Mouse (Mus musculus) hindbrain, embryonic 13.5 days (tissue): Measurements from ENCODE around the gene Rrp1. TPM values are rescaled to one million over a fixed set of nuclear protein-coding genes. Genes with fewer than 3 reads are reported as not detected.

ENCODE experiments used
- ATAC-seq: fragments of 200-750 bp; cut with Nextera tagmentation; 2 replicates; pipeline ENCODE4 v1.8.0; 2017; ENCODE audit warnings: moderate TSS enrichment; ENCODE audit not compliant: low FRiP score
- H3K27ac ChIP-seq: fragments of 300-500 bp; sonication (generic); 2 replicates; pipeline ENCODE4 v1.5.1; 2015; ENCODE audit warnings: inconsistent platforms, mild to moderate bottlenecking, moderate library complexity
- H3K27me3 ChIP-seq: fragments of 300-500 bp; sonication (generic); 2 replicates; pipeline ENCODE4 v1.6.1; 2015; ENCODE audit warnings: mild to moderate bottlenecking, inconsistent platforms
- H3K36me3 ChIP-seq: fragments of 300-500 bp; sonication (generic); 2 replicates; pipeline ENCODE4 v1.6.1; 2015; ENCODE audit warnings: mild to moderate bottlenecking, inconsistent platforms
- H3K4me1 ChIP-seq: fragments of 300-500 bp; sonication (generic); replicated peaks from 2 replicates; pipeline ENCODE4 v1.6.1; 2015; ENCODE audit warnings: inconsistent platforms
- H3K4me2 ChIP-seq: fragments of 300-500 bp; sonication (generic); 2 replicates; pipeline ENCODE4 v1.6.1; 2015; ENCODE audit warnings: inconsistent platforms, mild to moderate bottlenecking, moderate library complexity
- H3K4me3 ChIP-seq: fragments of 300-500 bp; sonication (generic); 2 replicates; pipeline ENCODE4 v1.5.1; 2015; ENCODE audit warnings: mild to moderate bottlenecking, inconsistent platforms
- H3K9ac ChIP-seq: fragments of 300-500 bp; sonication (generic); 2 replicates; pipeline ENCODE4 v1.6.1; 2015; ENCODE audit warnings: mild to moderate bottlenecking, inconsistent platforms
- H3K9me3 ChIP-seq: fragments of 300-500 bp; sonication (generic); 2 replicates; pipeline ENCODE4 v1.6.1; 2016; ENCODE audit warnings: inconsistent platforms
- WGBS: fragments of 180-500 bp; shearing (Covaris S2); methylation state at CpG from one replicate; pipeline ENCODE4 v1.1.7; 2015; 5-methylcytosine and 5-hydroxymethylcytosine counted together
- polyA plus RNA-seq: library from polyadenylated mRNA; unstranded; fragments of >200 nt; fragmentation: Nextera tagmentation; extraction: Ambion mirVana; gene quantifications from 2 replicates; pipeline ENCODE4 v1.2.1, GENCODE M21; 2015

The Rrp1 gene
- polyA plus RNA-seq, 1 experiment from 2014 or later, result 385 TPM

GRCm38 (mm10) chr10:78396625-78396885 lies 16.3 kb downstream of the Rrp1 start:
- no peak overlapping the region for H3K9ac ChIP-seq
- no peak overlapping the region for H3K4me3 ChIP-seq
- H3K27ac ChIP-seq, result no peak overlapping the region; the same call in 1 of the 2 replicates
- H3K36me3 ChIP-seq, result peaks cover 28% of the 10 kb centered on the region
- peaks cover 12% of the 10 kb centered on the region for H3K27me3 ChIP-seq
- WGBS, result 60% methylated on average over 4 of the region's 4 CpGs
- no peaks in the 10 kb centered on the region for H3K9me3 ChIP-seq
- ATAC-seq, result peak; percentile 44
- peaks cover 36% of the 10 kb centered on the region for H3K4me1 ChIP-seq
- peak overlapping the region; percentile 45 for H3K4me2 ChIP-seq

- H3K4me1 ChIP-seq, result peaks cover 36% of the 10 kb centered on the region
- WGBS, result 6% methylated on average over 17 of the region's 17 CpGs
- H3K27ac ChIP-seq, result peak overlapping the region; percentile 78
- H3K36me3 ChIP-seq, result peaks cover 23% of the 10 kb centered on the region
- H3K9me3 ChIP-seq, result no peaks in the 10 kb centered on the region
- H3K4me3 ChIP-seq, result no peak overlapping the region
- H3K27me3 ChIP-seq, result peaks cover 17% of the 10 kb centered on the region
- peak; percentile 83 for ATAC-seq
- H3K9ac ChIP-seq, result no peak overlapping the region
- peak overlapping the region; percentile 45 for H3K4me2 ChIP-seq
These were observed 16.8 kb downstream of the Rrp1 start for GRCm38 (mm10) chr10:78395819-78396624.

GRCm38 (mm10) chr10:78395377-78395776 lies 17.5 kb downstream of the Rrp1 start:
- 0 out of 2 replicates have a peak, but pooled peaks have one; percentile 5 for ATAC-seq
- H3K9ac ChIP-seq, result no peak overlapping the region

GRCm38 (mm10) chr10:78392072-78392471 lies 20.8 kb downstream of the Rrp1 start:
- peaks cover 27% of the 10 kb centered on the region for H3K4me1 ChIP-seq
- 2% methylated on average over 18 of the region's 18 CpGs for WGBS
- H3K4me3 ChIP-seq, result no peak overlapping the region
- no peak overlapping the region for H3K9ac ChIP-seq
- no peaks in the 10 kb centered on the region for H3K9me3 ChIP-seq
- ATAC-seq, result no peak
- no peak overlapping the region for H3K27ac ChIP-seq
- peaks cover 45% of the 10 kb centered on the region for H3K27me3 ChIP-seq
- H3K36me3 ChIP-seq, result no peaks in the 10 kb centered on the region
- no peak overlapping the region for H3K4me2 ChIP-seq

More at GRCm38 (mm10) chr10:78395377-78395776, 17.5 kb downstream of the Rrp1 start:
- peaks cover 23% of the 10 kb centered on the region for H3K27me3 ChIP-seq
- H3K27ac ChIP-seq, result peak overlapping the region; percentile 78
- WGBS, result 75% methylated on average over 3 of the region's 3 CpGs
- H3K9me3 ChIP-seq, result no peaks in the 10 kb centered on the region
- 0 out of 2 replicates have a peak overlapping the region, but pooled peaks have one; percentile 45 for H3K4me2 ChIP-seq
- H3K4me1 ChIP-seq, result peaks cover 40% of the 10 kb centered on the region
- H3K36me3 ChIP-seq, result peaks cover 17% of the 10 kb centered on the region
- no peak overlapping the region for H3K4me3 ChIP-seq

- ATAC-seq, result no peak
- 20% methylated on average over 4 of the region's 4 CpGs for WGBS
These were observed 21.8 kb downstream of the Rrp1 start for GRCm38 (mm10) chr10:78390982-78391470.

GRCm38 (mm10) chr10:78388216-78388980 lies 24.4 kb downstream of the Rrp1 start:
- WGBS, result 71% methylated on average over 20 of the region's 20 CpGs

More at GRCm38 (mm10) chr10:78390982-78391470, 21.8 kb downstream of the Rrp1 start:
- peaks cover 45% of the 10 kb centered on the region for H3K27me3 ChIP-seq
- no peak overlapping the region for H3K4me2 ChIP-seq
- no peak overlapping the region for H3K27ac ChIP-seq
- no peak overlapping the region for H3K9ac ChIP-seq
- no peaks in the 10 kb centered on the region for H3K36me3 ChIP-seq
- H3K4me3 ChIP-seq, result no peak overlapping the region
- no peaks in the 10 kb centered on the region for H3K9me3 ChIP-seq
- peaks cover 19% of the 10 kb centered on the region for H3K4me1 ChIP-seq

GRCm38 (mm10) chr10:78385520-78385919 lies 27.3 kb downstream of the Rrp1 start:
- H3K4me2 ChIP-seq, result no peak overlapping the region
- 64% methylated on average over 5 of the region's 5 CpGs for WGBS
- no peak overlapping the region for H3K4me3 ChIP-seq
- H3K27me3 ChIP-seq, result peaks cover 23% of the 10 kb centered on the region
- ATAC-seq, result no peak
- H3K4me1 ChIP-seq, result peaks cover 2% of the 10 kb centered on the region; the same call in 1 of the 2 replicates
- H3K36me3 ChIP-seq, result no peaks in the 10 kb centered on the region
- H3K9ac ChIP-seq, result no peak overlapping the region
- no peaks in the 10 kb centered on the region for H3K9me3 ChIP-seq
- H3K27ac ChIP-seq, result no peak overlapping the region

More at GRCm38 (mm10) chr10:78388216-78388980, 24.4 kb downstream of the Rrp1 start:
- Histone ChIP-seq H3K27ac (no peak overlapping the region), H3K27me3 (peaks cover 45% of the 10 kb centered on the region), H3K4me3 (no peak overlapping the region), H3K9me3 (no peaks in the 10 kb centered on the region), H3K9ac (peak overlapping the region; percentile 49; the same call in 1 of the 2 replicates), H3K4me1 (peaks cover 9% of the 10 kb centered on the region; the same call in 1 of the 2 replicates), H3K36me3 (no peaks in the 10 kb centered on the region), H3K4me2 (no peak overlapping the region)
- no peak for ATAC-seq

- 78% methylated on average over 3 of the region's 3 CpGs for WGBS
- H3K9me3 ChIP-seq, result no peaks in the 10 kb centered on the region
- H3K4me1 ChIP-seq, result no peaks in the 10 kb centered on the region
These were observed 29.3 kb downstream of the Rrp1 start for GRCm38 (mm10) chr10:78383567-78383966.

GRCm38 (mm10) chr10:78378516-78378915 lies 34.3 kb downstream of the Rrp1 start:
- Histone ChIP-seq H3K9me3 (no peaks in the 10 kb centered on the region), H3K9ac (no peak overlapping the region), H3K4me1 (no peaks in the 10 kb centered on the region), H3K36me3 (no peaks in the 10 kb centered on the region), H3K4me2 (no peak overlapping the region), H3K27me3 (no peaks in the 10 kb centered on the region; the same call in 1 of the 2 replicates), H3K4me3 (no peak overlapping the region), H3K27ac (no peak overlapping the region)
- WGBS, result 95% methylated on average over 7 of the region's 7 CpGs
- ATAC-seq, result no peak

More at GRCm38 (mm10) chr10:78383567-78383966, 29.3 kb downstream of the Rrp1 start:
- Histone ChIP-seq H3K36me3 (no peaks in the 10 kb centered on the region), H3K9ac (no peak overlapping the region), H3K4me2 (no peak overlapping the region), H3K27me3 (peaks cover 5% of the 10 kb centered on the region; the same call in 1 of the 2 replicates), H3K4me3 (no peak overlapping the region), H3K27ac (no peak overlapping the region)
- ATAC-seq, result no peak

- Histone ChIP-seq H3K9me3 (no peaks in the 10 kb centered on the region), H3K36me3 (no peaks in the 10 kb centered on the region), H3K4me2 (no peak overlapping the region), H3K27ac (no peak overlapping the region), H3K4me3 (no peak overlapping the region), H3K9ac (no peak overlapping the region), H3K4me1 (no peaks in the 10 kb centered on the region), H3K27me3 (no peaks in the 10 kb centered on the region)
- no peak for ATAC-seq
- 72% methylated on average over 27 of the region's 27 CpGs for WGBS
These were observed 39.9 kb downstream of the Rrp1 start for GRCm38 (mm10) chr10:78372681-78373668.

- Histone ChIP-seq H3K4me3 (no peak overlapping the region), H3K36me3 (no peaks in the 10 kb centered on the region), H3K9ac (no peak overlapping the region), H3K4me2 (no peak overlapping the region), H3K27ac (no peak overlapping the region), H3K4me1 (no peaks in the 10 kb centered on the region), H3K9me3 (no peaks in the 10 kb centered on the region), H3K27me3 (no peaks in the 10 kb centered on the region)
- WGBS, result 94% methylated on average over 6 of the region's 6 CpGs
- no peak for ATAC-seq
These were observed 41.1 kb downstream of the Rrp1 start for GRCm38 (mm10) chr10:78371746-78372145.
